Mouse (Mus musculus) yolk sac, embryonic 10.5 days (tissue): Measurements from ENCODE around the gene Jsrp1.
A peak's percentile ranks its signal among the peaks of the same experiment; 100 is the strongest.
"Not testable (repeated sequence)": the region's sequence is repeated elsewhere in the genome, so short reads cannot be mapped to it uniquely, and the experiment has no call there.

Experiments used
- DNase-seq: peaks from one replicate; pipeline ENCODE4 v3.0.0-alpha.2; 2017; ENCODE audit warnings: low spot score

Gene Jsrp1

DNA sequence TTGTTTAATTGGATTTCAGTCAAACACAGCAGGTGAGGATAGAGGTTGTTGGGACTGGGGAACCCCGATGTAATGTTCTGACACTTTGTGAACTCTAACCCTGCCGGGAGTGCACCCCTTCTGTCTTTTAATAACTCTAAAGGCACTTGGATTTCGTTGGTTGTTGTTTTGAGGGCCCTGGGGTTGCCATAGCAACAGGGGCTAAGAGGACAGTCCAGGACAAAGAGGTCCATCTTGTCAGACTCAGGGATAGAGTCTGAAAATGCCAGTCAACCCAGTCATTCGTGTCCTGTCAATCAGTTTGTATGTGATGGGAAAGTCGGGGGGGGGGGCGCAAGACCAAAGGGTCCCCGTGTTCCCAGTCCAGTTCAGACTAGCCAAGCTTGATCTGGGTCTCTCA lies 19.5 kb upstream of the Jsrp1 start:
- DNase-seq, result no peak

DNA sequence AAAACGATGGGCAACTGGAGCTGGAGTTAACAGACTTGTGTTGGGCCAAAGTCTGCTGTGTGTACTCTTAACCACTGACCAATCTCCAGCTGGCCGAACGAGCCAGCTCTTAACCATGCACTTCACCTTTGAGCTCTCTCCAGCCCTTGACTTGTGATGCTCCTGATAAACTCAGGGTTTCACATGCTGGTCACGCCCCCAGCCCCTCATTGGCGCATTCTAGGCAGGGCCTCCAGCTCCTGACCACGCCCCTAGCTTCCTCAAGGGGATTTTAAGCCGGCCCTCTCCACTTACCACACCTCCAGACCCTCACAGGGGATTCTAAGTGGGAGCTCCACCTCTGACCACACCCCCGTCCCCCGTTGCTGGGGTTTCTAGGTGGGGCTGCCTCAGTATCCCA lies 17.8 kb upstream of the Jsrp1 start:
- DNase-seq, result peak; percentile 88

DNA sequence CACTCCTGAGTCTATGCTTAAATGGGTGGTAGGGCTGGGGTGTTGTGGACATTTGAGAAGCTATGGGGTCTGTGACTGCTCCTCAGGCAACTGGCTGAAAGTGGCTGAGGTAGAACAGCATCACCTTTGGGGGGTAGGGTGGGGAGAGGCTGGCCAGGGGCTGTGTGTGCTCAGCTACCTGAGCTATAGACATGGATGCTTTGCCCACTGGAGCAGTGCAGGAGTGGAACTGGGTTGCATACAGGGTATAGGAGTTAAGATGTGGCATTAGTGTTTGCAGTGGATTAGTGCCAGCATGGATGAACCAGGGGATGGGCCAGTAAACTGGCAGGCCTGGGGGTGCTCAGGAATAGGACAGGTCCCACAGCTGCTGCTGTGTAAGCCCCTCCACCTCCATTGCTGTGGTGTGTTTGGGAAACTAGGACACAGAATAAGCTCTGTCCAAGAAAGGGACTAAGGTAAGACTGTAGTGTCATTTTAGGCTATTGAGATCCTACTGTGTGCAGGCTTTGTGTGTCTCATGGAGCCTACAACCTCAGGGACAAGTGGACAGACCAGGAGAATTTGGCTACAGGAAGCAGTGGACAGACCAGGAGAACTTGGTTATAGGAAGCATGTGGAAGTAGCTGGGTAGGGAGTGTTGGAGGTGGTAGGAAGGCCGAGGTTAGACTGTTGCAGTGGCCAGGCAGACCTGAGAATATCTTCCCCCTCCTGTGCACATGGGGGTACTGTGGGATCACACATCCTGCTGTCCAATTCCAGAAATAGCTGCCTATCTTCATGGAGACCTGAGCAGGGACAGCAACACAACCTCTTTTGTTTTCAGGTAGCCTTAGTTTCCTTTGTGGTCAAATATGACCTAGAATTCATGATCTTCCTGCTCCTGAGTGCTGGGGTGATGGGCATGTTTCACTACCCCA lies 16.3 kb upstream of the Jsrp1 start:
- no peak for DNase-seq

DNA sequence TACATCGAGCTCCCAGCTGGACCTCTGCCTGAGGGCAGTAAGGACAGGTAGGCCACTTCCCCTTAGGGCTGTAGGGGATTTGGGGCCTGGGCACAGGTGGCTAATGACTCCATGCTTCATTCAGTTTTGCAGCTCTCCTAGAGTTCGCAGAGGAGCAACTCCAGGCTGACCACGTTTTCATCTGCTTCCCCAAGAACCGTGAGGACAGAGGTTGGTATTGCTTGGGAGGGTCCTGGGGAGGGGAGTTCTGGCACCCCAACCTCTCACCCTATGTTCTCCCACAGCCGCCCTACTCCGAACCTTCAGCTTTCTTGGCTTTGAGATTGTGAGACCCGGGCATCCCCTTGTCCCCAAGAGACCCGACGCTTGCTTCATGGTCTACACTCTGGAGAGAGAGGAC lies 15.3 kb upstream of the Jsrp1 start:
- DNase-seq, result not testable (repeated sequence)

DNA sequence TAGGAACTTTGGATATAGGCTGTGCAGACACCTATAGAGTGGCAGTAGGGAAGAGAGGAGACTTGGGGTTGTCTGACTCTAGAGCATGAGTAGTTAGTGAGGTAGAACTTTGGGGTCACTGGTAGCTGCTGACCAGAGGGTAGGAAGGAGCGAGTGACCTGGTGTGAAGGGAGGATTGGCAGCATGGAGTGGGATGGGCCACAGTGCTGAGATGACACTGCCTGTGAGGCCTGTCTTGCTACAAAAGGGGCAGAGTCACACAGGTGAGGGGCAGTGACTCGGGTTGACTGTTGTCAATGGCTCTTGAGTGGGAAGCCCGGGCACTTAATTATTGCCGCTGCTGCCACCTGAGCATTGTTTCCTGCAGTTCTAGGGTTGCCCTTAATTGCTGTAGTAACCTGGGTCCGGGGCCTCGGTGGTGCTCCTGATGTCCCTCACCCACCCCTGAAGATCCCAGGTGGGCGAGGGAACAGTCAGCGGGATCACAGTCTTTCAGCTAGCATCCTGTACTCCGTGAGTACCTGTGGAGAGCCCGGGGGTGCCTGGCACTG lies 14.6 kb upstream of the Jsrp1 start:
- no peak for DNase-seq

DNA sequence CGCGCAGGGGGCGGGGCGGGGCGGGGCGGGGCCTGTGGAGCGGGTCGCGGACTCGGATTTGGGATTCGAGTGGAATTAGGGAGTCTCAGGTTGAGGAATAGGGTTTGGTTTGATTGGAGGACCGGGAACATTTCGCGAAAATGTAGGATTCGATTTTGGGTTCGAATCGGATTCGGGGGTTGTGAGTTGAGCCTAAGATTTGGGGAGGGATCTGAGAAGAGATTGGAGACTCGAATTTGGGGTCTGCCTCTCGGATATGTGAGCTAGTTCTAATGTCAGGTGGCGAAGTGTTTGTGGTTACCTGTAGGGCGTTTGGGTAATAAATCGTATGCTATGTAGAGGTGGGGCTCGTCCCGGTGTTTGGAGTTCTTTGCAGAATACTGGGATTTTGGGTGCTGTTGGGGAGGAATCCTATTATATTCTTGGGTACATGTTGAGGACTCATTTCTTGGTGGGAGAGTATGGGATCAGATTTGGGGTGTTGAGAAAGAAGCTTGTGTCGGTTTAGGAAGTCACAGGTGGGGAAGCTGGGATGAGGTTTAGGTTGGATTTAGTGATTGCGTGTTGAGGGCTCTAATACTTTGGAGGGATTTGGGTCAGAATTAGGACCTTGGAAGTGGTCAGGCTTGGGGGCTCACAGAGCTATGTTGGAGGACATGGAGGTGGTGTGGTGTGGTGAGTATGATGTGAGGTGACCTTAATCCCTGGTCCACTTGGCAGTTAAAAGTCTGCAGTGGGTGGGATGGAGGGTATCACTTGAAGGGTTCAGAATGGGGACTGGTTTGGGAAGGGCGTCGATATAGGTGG lies 14.0 kb upstream of the Jsrp1 start:
- no peak for DNase-seq

DNA sequence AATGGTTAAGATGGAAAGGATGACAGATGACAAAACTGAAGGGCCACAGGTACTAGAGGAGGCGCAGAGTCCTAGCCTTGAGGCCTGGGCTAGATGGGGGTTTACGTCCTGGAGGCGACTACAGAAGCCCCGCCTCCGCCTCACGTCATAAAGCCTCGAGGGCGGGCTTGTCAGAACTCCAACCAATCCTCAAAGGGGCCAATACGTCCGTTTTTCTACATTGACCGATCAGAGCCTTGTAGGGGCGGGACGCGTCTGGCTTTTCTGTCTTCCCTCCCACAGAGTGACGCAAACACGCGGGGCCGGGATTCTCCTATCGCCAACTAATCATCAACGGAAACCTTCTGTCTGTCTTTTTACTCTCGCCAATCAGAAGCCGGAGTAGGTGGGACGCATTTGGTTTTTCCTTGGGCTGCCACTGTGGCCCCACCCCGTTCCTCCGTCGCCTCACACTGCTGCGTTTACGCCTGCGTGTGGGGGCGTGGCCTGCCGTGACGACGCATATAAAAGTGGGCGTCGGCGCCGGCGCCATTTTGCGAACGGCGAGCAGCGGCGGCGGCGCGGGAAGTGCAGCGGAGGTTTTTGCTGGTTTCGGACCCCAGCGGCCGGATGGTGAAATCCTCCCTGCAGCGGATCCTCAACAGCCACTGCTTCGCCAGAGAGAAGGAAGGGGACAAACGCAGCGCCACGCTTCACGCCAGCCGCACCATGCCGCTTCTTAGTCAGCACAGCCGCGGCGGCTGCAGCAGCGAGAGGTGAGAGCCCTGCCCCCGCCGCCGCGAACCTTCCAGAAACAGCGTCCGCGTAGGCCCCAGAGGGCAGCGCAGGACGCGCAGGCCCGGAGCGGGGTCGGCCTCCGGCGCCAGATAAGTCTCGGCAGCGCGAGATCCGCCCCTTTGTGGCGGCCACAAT lies 13.1 kb upstream of the Jsrp1 start, which contains the start of gene Oaz1:
TSS of gene Oaz1 (plus strand) at position 506 of the 912 bp plus-strand sequence.
- peak; percentile 100 for DNase-seq

DNA sequence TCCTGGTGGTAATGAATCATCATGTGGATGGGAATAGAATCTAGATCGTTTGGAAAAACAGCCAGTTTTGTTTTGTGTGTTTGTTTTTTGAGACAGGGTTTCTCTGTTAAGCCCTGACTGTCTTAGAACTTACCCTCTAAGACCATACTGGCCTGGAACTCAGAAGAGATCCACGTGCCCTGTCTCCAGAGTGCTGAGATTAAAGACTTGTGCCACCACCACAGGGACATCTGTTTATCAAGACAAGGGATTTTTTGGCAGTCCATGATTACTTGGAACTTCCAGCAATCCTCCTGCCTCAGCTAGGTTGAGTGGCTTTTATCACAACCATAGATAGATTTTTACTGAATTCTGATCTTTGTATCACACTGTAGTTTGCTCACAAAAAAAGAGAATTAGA lies 11.5 kb upstream of the Jsrp1 start:
- no peak for DNase-seq

DNA sequence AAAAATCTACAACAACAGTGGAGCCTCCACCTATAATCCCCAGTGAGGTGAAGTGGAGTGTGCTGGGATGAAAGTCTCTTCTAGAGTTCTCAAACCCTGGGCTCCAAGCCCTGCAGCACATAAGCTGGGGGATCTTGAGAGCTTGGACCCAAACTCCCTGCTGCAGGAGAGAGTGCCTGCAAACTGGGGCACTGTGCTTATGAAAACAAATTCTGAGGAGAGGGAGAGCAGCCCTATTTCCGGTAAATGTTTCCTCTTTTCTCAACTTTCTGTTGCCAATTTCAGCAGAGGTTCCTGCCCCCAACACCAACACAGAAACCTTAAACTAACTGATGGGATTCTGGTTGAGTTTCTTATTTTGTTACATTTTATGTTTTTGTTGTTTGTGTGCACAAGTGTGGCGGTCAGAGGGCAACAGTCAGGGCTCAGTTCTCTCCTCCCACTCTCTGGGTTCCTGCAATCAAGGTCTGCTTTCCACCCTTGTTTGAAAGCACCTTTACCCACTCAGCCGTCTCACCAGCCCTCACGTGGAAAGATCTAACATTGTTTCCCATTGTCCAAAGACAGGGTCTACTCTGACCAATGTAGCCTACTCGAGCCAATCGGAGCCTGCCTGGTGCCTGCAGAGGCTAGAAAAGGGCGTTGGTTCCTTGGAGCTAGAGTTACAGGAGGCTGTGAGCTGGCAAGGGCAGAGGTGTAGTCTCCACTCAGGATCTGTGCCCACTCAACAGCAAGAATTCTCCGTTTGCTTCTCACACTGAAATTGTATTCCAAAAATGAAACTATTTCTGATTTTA lies 10.7 kb upstream of the Jsrp1 start:
- DNase-seq, result no peak

DNA sequence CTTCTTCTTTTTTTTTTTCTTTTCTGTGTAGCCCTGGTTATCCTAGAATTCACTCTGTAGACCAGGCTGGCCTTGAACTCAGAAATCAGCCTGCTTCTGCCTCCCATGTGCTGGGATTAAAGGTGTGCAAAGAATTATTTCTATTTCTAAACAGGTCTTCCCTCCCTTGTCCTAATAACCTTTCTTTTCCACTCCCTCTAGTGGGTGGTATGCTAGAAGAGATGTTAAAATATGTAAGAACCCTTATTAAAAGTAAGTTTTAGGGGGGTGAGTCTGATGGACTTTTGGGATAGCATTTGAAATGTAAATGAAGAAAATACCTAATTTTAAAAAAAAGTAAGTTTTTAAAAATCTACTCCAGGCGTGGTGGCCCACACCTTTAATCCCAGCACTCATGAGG lies 10.0 kb upstream of the Jsrp1 start:
- no peak for DNase-seq

DNA sequence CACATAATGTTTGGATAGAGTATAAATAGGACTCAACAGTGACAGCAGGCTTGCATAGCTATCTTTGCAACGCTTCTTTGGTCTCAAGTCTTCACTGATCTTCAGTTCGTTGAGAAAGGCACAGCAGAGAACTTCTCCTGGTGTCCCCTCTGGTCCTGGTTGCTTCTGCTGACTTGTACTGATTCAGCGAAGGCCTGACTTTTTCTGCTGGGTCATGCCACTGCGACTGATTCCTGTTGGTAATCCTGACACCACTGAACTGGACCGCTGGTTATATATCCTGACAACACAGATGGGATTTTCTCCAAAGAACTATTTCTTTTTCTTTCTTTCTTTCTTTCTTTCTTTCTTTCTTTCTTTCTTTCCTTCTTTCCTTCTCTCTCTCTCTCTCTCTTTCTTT lies 9.2 kb upstream of the Jsrp1 start:
- no peak for DNase-seq

DNA sequence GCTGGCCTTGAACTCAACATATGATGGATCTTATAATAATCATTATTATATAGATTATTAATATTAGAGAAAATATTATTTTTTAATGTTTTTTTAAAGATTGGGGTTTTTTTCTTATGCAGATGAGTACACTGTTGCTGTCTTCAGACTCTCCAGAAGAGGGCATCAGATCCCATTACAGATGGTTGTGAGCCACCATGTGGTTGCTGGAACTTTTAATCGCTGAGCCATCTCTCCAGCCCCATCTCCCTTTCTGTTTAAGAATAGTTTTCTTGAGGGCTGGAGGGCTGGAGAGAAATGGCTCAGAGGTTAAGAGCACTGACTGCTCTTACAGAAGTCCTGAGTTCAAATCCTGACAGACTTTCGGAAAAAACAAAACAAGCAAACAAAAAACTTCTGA lies 8.7 kb upstream of the Jsrp1 start:
- no peak for DNase-seq

DNA sequence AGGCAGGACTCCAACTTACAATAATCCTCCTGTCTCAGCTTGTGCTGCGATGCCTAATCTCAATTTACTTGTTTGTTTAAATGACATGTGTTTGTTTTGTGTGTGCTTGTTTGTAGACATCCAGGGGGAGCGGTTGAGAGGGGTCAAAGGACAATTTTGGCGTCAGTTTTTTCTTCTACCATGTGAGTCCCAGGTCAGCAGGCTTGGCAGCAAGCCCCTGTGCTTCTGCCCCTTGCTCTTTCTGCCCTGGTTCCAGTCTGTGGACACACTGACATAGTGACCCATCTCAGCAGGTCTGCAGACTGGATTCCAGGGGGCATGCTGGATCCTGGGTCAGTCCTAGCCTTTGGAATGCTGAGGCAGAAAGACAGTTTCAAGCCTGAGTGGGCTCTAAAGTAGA lies 6.1 kb upstream of the Jsrp1 start:
- peak; percentile 51 for DNase-seq

DNA sequence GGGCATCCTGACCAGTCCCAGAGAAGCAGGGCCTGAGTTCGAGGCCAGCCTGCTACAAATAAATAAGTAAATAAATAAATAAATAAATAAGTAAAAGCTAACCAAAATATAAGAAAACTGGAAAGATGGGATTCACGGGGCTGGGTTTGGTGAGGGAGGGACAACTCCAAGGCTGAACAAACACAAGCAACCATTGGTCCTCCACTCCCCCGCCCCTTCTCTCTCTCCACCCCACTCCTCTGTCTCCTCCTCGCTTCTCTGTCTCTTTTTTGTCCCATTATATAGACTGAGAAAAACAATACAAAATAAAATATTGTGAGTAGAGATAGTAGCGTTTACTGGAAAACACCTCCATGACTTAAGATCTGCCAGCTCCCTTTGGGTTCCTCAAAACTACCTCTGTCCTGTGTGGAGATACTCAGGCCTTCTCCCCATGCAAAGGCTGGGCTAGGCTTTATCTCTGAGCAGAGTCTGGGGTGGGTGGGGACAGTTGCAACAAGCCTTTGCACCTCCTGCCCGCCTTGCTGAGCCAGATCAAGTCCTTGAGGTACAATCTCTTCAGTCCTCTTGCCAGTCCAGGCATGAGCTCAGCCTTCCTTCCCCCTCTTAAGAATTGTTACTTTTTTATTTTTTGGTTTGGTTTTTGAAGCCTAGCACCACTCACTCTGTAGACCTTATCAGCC lies 5.4 kb upstream of the Jsrp1 start:
- peak; percentile 59 for DNase-seq

DNA sequence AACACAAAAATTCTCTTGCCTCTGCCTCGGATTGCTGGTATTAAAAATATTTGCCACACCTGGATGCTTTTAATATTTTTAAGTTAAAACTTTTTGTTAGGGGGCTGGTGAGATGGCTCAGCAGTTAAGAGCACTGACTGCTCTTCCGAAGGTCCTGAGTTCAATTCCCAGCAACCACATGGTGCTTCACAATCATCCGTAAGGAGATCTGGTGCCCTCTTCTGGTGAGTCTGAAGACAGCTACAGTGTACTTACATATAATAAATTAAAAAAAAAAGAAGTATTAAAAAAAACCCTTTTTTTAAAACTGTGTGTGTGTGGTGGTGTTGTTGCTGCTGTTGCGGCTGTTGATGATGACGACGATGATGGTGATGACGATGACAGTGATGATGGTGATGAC lies 4.7 kb upstream of the Jsrp1 start:
- DNase-seq, result not testable (repeated sequence)

DNA sequence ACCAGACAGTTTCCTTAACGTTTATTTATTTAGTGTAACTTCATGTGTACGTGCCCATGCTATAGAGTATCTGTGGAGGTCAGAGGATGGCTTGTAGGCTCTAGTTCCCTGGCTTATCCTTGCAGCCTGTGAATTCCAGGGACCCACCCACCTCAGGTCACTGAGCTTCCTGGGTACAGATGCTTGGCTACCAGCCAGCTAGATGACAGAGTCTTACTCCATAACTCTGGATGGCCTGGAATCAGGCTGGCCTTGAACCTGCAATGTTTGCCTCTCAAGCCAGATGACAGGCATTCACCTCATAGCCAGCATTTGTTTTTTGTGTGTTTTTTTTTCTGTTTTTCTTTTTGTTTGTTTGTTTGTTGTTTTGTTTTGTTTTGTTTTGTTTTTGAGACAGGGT lies 3.9 kb upstream of the Jsrp1 start:
- DNase-seq, result no peak

DNA sequence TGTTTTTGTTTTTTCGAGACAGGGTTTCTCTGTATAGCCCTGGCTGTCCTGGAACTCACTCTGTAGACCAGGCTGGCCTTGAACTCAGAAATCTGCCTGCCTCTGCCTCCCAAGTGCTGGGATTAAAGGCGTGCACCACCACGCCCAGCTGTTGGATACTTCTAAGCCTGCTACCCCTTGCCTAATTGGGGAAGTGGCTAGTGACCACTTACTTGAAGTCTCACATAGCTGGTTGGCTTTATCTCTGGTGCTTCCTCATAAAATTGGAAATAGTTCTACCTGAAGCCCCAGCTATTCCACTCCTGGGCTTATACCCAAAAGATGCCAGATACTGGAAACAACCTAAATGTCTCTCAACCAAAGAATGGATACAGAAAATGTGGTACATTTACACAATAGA lies 3.0 kb upstream of the Jsrp1 start:
- not testable (repeated sequence) for DNase-seq

DNA sequence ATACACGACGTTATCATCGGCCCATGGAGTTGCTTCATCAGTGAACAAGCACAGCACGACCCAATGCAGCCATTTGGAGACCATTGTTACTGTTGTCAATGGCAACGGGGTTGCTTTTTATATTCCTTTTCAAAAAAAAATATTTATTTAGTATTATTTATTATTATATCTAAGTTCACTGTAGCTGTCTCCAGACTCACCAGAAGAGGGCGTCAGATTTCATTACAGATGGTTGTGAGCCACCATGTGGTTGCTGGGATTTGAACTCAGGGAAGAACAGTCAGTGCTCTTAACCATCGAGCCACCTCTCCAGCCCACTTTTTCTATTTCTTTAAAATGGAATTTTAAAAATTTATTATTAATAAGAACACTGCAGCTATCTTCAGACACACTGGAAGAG lies 1.5 kb upstream of the Jsrp1 start:
- DNase-seq, result no peak

DNA sequence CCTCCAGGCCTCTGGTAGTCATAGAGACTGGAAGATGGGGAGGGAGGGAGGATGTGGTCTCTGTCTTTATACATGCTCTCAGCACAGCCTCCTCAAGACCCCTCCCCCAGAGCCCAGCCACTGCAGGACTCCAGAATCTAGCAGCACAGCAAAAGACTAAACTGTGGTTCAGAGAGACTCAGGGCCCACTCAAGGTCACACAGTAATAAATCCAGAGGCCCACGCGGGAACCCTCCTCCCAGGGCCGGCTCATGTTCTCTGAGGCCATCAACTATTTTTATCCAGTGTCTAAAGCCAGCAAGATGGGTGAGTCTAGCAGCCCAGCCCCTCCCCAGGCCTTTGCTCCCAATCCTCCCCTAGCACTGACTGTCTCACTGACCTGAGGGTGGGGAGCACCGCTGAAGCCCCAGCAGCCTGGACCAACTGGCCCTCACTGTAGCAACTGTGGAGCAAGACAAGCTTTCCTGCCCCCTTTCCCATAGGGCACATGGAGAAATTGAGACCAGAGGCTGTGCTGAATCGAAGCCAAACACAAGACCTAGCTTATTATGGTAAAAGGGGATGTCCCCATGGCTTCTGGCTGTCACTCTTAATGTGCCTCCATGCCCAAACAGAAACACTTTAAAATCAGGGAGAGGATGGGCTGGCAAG lies 782 bp downstream of the Jsrp1 start:
- no peak for DNase-seq

DNA sequence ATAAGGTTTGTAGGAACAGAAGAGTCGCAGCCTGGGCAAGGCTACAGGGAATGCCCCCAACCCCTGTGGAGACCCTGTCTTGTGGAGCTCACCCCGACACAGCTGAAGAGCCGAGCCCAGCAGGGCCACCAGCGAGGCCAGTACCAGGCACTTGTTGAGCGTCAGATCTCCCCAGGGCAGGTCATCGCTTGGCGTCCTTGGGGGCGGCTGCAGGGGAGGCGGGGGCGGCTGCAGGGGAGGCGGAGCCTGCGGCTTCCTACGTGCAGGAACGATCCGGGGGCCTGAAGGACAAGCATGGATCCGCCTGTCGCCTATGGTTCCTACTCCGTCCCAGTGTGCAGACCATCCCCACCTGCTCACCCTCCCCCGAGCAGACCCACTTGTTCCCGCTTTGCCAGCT lies 3.2 kb downstream of the Jsrp1 start:
- no peak for DNase-seq
